Mouse (Mus musculus) hindbrain, postnatal 0 days (tissue): ENCODE measurements around the gene Cst6. TPM values are rescaled to one million over a fixed set of nuclear protein-coding genes. Genes with fewer than 3 reads are reported as not detected.

ENCODE experiments used
- ATAC-seq: fragments of 200-750 bp; cut with Nextera tagmentation; 2 replicates; pipeline ENCODE4 v1.8.0; 2017; ENCODE audit warnings: mild to moderate bottlenecking, moderate TSS enrichment, moderate library complexity
- DNase-seq: peaks from one replicate; pipeline ENCODE4 v3.0.0-alpha.2; 2015; ENCODE audit warnings: low spot score
- H3K27ac ChIP-seq: fragments of 300-500 bp; sonication (generic); 2 replicates; pipeline ENCODE4 v1.5.1; 2014; ENCODE audit warnings: mild to moderate bottlenecking
- H3K27me3 ChIP-seq: fragments of 300-500 bp; sonication (generic); 2 replicates; pipeline ENCODE4 v1.6.1; 2014; ENCODE audit warnings: low read length, mixed read lengths; ENCODE audit not compliant: insufficient read depth
- H3K36me3 ChIP-seq: fragments of 300-500 bp; sonication (generic); 2 replicates; pipeline ENCODE4 v1.6.1; 2014; ENCODE audit warnings: low read length, mixed read lengths; ENCODE audit not compliant: insufficient read depth
- H3K4me1 ChIP-seq: fragments of 300-500 bp; sonication (generic); 2 replicates; pipeline ENCODE4 v1.6.1; 2014; ENCODE audit warnings: antibody characterized with exemption, low read length, mixed read lengths; ENCODE audit not compliant: insufficient read depth
- H3K4me2 ChIP-seq: fragments of 300-500 bp; sonication (generic); 2 replicates; pipeline ENCODE4 v1.6.1; 2014; ENCODE audit warnings: low read depth, mild to moderate bottlenecking, low read length, moderate library complexity, mixed read lengths
- H3K4me3 ChIP-seq: fragments of 300-500 bp; sonication (generic); 2 replicates; pipeline ENCODE4 v1.5.1; 2014; ENCODE audit warnings: low read length
- H3K9ac ChIP-seq: fragments of 300-500 bp; sonication (generic); replicated peaks from 2 replicates; pipeline ENCODE4 v1.6.1; 2014; ENCODE audit warnings: mild to moderate bottlenecking, low read length, moderate library complexity, mixed read lengths
- H3K9me3 ChIP-seq: fragments of 300-500 bp; sonication (generic); 2 replicates; pipeline ENCODE4 v1.6.1; 2016; ENCODE audit warnings: low read length, mixed read lengths
- CTCF ChIP-seq: IDR thresholded peaks from 2 replicates; pipeline ENCODE4 v1.5.1; 2016; ENCODE audit warnings: antibody characterized with exemption, control low read depth, low read depth
- WGBS: fragments of 180-500 bp; shearing (Covaris S2); extraction: QIAGEN DNeasy Blood & Tissue Kit; methylation state at CpG from one replicate; pipeline ENCODE4 v1.1.7; 2014; 5-methylcytosine and 5-hydroxymethylcytosine counted together
- polyA plus RNA-seq: library from polyadenylated mRNA; unstranded; fragments of >200 nt; fragmentation: Nextera tagmentation; extraction: Ambion mirVana; gene quantifications from 2 replicates; pipeline ENCODE4 v1.2.1, GENCODE M21; 2015
- total RNA-seq: library from RNA; depleted of rRNA; stranded (reverse); fragments of >200 nt; gene quantifications from 2 replicates; pipeline ENCODE4 v1.2.3, GENCODE M21; 2014

Gene Cst6
- total and polyA plus RNA-seq, 2 experiments from 2014 or later = 9.8 to 16.1 TPM

- H3K4me3 ChIP-seq = no peak overlapping the region
- H3K36me3 ChIP-seq = peaks cover 20% of the 10 kb centered on the region
- no peak for TF ChIP-seq CTCF
- ATAC-seq (no peak), DNase-seq (peak; percentile 14)
- H3K27me3 ChIP-seq = no peaks in the 10 kb centered on the region
- no peak overlapping the region for H3K9ac ChIP-seq
- WGBS = 89% methylated on average over 7 of the region's 7 CpGs
- no peaks in the 10 kb centered on the region for H3K9me3 ChIP-seq
- no peaks in the 10 kb centered on the region for H3K4me1 ChIP-seq
- H3K27ac ChIP-seq = no peak overlapping the region
- H3K4me2 ChIP-seq = no peak overlapping the region
Measured at GRCm38 (mm10) chr19:5309025-5309424, 40.3 kb downstream of the Cst6 start.

DNA sequence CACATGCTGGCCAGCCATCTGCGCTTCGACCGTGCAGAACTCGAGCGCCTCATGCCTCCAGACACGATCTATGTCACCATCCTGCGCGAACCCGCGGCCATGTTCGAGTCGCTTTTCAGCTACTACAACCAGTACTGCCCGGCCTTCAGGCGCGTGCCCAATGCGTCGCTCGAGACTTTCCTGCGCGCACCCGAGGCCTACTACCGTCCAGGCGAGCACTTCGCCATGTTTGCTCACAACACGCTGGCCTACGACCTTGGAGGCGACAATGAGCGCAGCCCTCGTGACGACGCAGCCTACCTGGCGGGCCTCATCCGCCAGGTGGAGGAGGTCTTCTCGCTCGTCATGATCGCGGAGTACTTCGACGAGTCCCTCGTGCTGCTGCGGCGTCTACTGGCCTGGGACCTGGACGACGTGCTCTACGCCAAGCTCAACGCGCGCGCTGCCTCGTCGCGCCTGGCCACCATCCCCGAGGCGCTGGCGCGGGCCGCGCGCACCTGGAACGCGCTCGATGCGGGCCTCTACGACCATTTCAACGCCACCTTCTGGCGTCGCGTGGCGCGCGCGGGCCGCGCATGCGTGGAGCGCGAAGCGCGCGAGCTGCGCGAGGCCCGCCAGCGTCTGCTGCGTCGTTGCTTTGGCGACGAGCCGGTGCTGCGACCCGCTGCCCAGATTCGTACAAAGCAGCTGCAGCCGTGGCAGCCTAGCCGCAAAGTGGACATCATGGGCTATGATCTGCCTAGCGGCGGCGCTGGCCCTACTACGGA lies 42.2 kb downstream of the Cst6 start:
- DNase-seq (peak; percentile 54), ATAC-seq (peak; percentile 35; the same call in 1 of the 2 replicates)
- TF ChIP-seq CTCF = no peak
- 53% methylated on average over 98 of the region's 98 CpGs for WGBS
- peaks cover 26% of the 10 kb centered on the region for H3K36me3 ChIP-seq
- H3K9me3 ChIP-seq = no peaks in the 10 kb centered on the region
- no peak overlapping the region for H3K27ac ChIP-seq
- no peaks in the 10 kb centered on the region for H3K27me3 ChIP-seq
- no peak overlapping the region for H3K9ac ChIP-seq
- peak overlapping the region; percentile 27; the same call in 1 of the 2 replicates for H3K4me2 ChIP-seq
- no peaks in the 10 kb centered on the region for H3K4me1 ChIP-seq
- H3K4me3 ChIP-seq = 0 out of 2 replicates have a peak overlapping the region, but pooled peaks have one; percentile 8

GRCm38 (mm10) chr19:5306279-5306678 lies 43.1 kb downstream of the Cst6 start:
- DNase-seq = no peak

GRCm38 (mm10) chr19:5302455-5302854 lies 46.9 kb downstream of the Cst6 start:
- ATAC-seq (no peak), DNase-seq (peak; percentile 68)

More at GRCm38 (mm10) chr19:5306279-5306678, 43.1 kb downstream of the Cst6 start:
- peaks cover 26% of the 10 kb centered on the region for H3K36me3 ChIP-seq
- H3K9ac ChIP-seq = no peak overlapping the region
- H3K4me3 ChIP-seq = no peak overlapping the region
- no peak overlapping the region for H3K4me2 ChIP-seq
- TF ChIP-seq CTCF = peak; percentile 64
- no peaks in the 10 kb centered on the region for H3K9me3 ChIP-seq
- 0 out of 2 replicates have a peak, but pooled peaks have one; percentile 45 for ATAC-seq
- no peak overlapping the region for H3K27ac ChIP-seq
- H3K4me1 ChIP-seq = no peaks in the 10 kb centered on the region
- 86% methylated on average over 6 of the region's 6 CpGs for WGBS
- H3K27me3 ChIP-seq = no peaks in the 10 kb centered on the region

DNA sequence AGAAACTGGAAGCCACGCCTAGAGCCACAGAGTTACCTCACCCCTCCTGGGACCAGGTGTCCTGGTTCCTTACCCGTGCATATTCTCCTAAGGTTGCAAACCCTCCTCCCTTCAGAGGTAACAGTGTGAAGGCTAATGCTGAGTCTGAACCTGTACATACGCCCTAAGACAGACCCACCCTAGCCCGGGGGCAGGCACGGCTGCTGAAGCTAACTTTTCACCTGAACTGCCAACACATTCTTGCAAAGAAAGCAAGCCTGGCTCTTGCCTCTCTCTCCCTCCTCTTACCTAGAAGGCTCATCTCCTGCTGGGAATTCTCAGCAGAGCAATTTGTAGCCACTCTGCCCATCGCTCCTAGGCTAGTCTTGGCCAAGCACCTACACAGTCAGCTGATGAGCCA lies 48.8 kb downstream of the Cst6 start:
- Histone ChIP-seq H3K27ac (no peak overlapping the region), H3K4me2 (no peak overlapping the region), H3K9ac (0 out of 2 replicates have a peak overlapping the region, but pooled peaks have one; percentile 24), H3K9me3 (no peaks in the 10 kb centered on the region), H3K36me3 (peaks cover 16% of the 10 kb centered on the region; the same call in 1 of the 2 replicates), H3K4me3 (no peak overlapping the region), H3K27me3 (no peaks in the 10 kb centered on the region), H3K4me1 (0 out of 2 replicates have a peak, but pooled peaks cover 8% of the 10 kb centered on the region)
- no peak for TF ChIP-seq CTCF
- no peak for DNase-seq
- no peak for ATAC-seq
- 88% methylated on average over 6 of the region's 6 CpGs for WGBS

More at GRCm38 (mm10) chr19:5302455-5302854, 46.9 kb downstream of the Cst6 start:
- peak; percentile 76 for TF ChIP-seq CTCF
- H3K27ac ChIP-seq = no peak overlapping the region
- no peaks in the 10 kb centered on the region for H3K27me3 ChIP-seq
- H3K36me3 ChIP-seq = peaks cover 26% of the 10 kb centered on the region
- no peak overlapping the region for H3K4me2 ChIP-seq
- H3K4me3 ChIP-seq = no peak overlapping the region
- WGBS = 20% methylated on average over 4 of the region's 4 CpGs
- no peaks in the 10 kb centered on the region for H3K9me3 ChIP-seq
- 0 out of 2 replicates have a peak, but pooled peaks cover 8% of the 10 kb centered on the region for H3K4me1 ChIP-seq
- no peak overlapping the region for H3K9ac ChIP-seq

DNA sequence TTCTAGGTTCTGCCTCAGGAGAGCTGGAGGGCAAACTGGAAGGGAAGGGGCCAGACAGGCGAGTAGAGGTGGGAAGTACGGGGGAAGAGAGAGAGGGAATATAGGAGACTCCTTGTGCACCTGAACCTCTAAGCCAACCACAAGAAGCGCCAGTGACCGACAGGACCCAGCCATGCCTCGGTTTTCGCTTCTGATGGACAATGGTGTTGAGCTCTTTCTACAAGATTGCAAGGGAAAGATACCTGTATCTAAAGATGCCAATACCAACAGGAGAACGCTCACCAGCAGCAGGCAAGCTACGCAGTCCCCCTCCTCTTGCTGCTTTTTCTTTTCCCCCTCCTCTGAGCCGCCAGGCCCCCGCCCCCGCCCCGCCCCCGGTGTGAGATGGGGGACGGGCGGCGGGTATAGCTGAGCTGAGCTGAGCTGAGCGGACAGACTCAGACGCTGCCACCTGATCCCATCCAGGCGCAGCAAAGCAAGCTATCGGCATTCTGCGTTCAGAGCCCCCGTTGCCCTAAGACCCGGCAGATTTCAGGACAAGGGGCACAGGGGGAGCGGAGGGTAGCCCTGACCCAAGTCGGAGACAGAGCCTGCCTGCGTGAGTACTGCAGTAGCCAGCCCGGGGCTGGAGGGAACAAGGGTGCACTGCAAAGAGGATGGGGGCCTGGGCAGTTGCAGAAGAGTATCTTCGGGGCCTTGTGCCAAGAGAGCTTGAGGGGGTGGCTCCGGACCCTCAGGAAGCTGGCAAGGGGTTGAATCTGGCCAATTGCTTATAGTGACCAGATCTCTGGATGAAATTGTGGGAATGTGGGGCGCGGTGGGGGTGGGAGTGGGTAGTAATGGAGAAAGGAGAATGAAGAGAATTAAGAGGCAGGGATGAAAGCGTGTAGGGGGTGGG lies 51.2 kb downstream of the Cst6 start, which contains the start of gene Gal3st3:
Gal3st3 (plus strand) TSS at position 429 of the 898 bp plus-strand sequence.
- DNase-seq (peak; percentile 68), ATAC-seq (peak; percentile 40)
- H3K27me3 ChIP-seq = no peaks in the 10 kb centered on the region
- H3K27ac ChIP-seq = peak within 1 kb of the TSS; percentile 77
- no peak for TF ChIP-seq CTCF
- peaks cover under 1% of the 10 kb centered on the region; the same call in 1 of the 2 replicates for H3K36me3 ChIP-seq
- H3K9me3 ChIP-seq = no peaks in the 10 kb centered on the region
- peaks cover 16% of the 10 kb centered on the region for H3K4me1 ChIP-seq
- peak within 1 kb of the TSS; percentile 50 for H3K4me3 ChIP-seq
- H3K4me2 ChIP-seq = peak within 1 kb of the TSS; percentile 70
- peak within 1 kb of the TSS; percentile 79 for H3K9ac ChIP-seq
- 3% methylated on average over 32 of the region's 32 CpGs for WGBS
